Mouse (Mus musculus): ENCODE data around the gene Sema6d.

DNA sequence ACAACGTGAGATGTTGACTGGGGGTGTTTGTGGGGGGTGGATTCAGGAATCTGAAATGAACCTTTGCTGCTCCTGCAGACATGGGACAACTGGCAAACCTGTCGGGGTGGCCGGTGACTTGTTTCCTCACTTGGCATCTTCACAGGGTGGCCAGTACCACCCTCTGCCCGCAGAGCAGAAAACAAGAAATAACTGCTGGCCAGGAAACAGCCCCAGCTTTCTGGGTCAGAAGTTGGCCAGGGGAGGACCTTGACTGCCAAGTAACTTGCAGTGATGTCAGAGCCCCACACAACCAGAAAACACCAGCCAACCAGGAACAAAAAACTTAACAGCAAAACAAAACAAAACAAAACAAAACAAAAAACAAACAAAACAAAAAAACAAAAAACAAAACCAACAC is 518.8 kb downstream of the Sema6d start:
- TF ChIP-seq CTCF (IDR thresholded peaks at IDR 0.05; ENCODE audit: borderline replicate concordance, insufficient read depth, low read depth, low read length) (no peak), POLR2A (IDR thresholded peaks at IDR 0.05; ENCODE audit: borderline replicate concordance, insufficient read depth, low read length) (no peak)
